Mouse (Mus musculus) midbrain, embryonic 10.5 days (tissue): ENCODE measurements around the gene Gse1. TPM values are rescaled to one million over a fixed set of nuclear protein-coding genes. Genes with fewer than 3 reads are reported as not detected.

Experiments used
- DNase-seq: peaks from one replicate; pipeline ENCODE4 v3.0.0-alpha.2; 2017; ENCODE audit warnings: low spot score
- H3K27ac ChIP-seq: fragments of 300-500 bp; sonication (generic); replicated peaks from 2 replicates; pipeline ENCODE4 v1.5.1; 2016; ENCODE audit warnings: mild to moderate bottlenecking
- H3K27me3 ChIP-seq: fragments of 300-500 bp; sonication (generic); 2 replicates; pipeline ENCODE4 v1.6.1; 2016; ENCODE audit warnings: low read depth, mild to moderate bottlenecking; ENCODE audit not compliant: poor library complexity, severe bottlenecking
- H3K36me3 ChIP-seq: fragments of 300-500 bp; sonication (generic); 2 replicates; pipeline ENCODE4 v1.6.1; 2016; ENCODE audit warnings: mild to moderate bottlenecking, moderate library complexity
- H3K4me1 ChIP-seq: fragments of 300-500 bp; sonication (generic); 2 replicates; pipeline ENCODE4 v1.6.1; 2016
- H3K4me3 ChIP-seq: fragments of 300-500 bp; sonication (generic); 2 replicates; pipeline ENCODE4 v1.5.1; 2016; ENCODE audit warnings: mild to moderate bottlenecking, moderate library complexity
- H3K9me3 ChIP-seq: fragments of 300-500 bp; sonication (generic); replicated peaks from 2 replicates; pipeline ENCODE4 v1.6.1; 2016; ENCODE audit warnings: mild to moderate bottlenecking
- WGBS: fragments of 180-500 bp; shearing (Covaris S2); methylation state at CpG from one replicate; pipeline ENCODE4 v1.1.7; 2016; 5-methylcytosine and 5-hydroxymethylcytosine counted together
- polyA plus RNA-seq: library from polyadenylated mRNA; unstranded; fragments of >200 nt; fragmentation: Nextera tagmentation; extraction: Ambion mirVana; gene quantifications from 2 replicates; pipeline ENCODE4 v1.2.1, GENCODE M21; 2016

Gene Gse1
- polyA plus RNA-seq, 1 experiment from 2014 or later: 12.7 TPM

DNA sequence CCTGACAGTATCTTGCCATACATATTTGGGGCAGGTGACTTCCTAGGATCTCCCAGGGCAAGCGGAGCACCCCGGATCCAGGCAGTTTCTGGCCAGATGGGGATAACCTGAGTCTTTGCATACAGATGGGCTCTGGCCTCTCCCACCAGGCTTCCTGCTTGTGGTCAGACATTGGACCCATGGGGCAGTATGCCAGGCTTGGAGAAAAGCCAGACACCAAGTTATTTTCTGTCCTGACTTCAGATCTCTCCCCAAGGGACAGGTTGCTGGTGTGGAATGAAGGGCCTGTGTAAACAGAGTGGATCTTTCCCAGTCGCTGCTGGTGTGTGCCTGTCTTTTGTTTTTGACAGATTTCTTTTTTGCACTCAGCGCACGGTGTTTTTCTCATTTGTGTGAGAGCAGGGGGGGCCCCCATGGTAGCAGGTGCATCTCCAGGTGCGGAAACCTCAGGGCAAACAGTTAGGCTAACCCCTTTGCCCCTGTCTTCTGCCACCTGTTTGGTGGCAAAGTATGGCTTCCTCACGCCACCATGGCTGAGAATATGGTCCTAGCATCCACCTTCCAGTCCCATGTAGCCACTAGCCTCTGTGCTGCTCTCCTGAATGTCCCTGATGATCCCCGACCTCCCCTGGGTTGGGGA, 315.3 kb downstream of the Gse1 start:
- DNase-seq: no peak
- peak overlapping the region; percentile 23; the same call in 1 of the 2 replicates for H3K4me3 ChIP-seq
- peaks cover 42% of the 10 kb centered on the region for H3K27me3 ChIP-seq
- H3K4me1 ChIP-seq: peaks cover 99% of the 10 kb centered on the region
- no peaks in the 10 kb centered on the region for H3K9me3 ChIP-seq
- H3K27ac ChIP-seq: peak overlapping the region; percentile 70
- no peaks in the 10 kb centered on the region for H3K36me3 ChIP-seq
- 72% methylated on average over 8 of the region's 8 CpGs for WGBS

DNA sequence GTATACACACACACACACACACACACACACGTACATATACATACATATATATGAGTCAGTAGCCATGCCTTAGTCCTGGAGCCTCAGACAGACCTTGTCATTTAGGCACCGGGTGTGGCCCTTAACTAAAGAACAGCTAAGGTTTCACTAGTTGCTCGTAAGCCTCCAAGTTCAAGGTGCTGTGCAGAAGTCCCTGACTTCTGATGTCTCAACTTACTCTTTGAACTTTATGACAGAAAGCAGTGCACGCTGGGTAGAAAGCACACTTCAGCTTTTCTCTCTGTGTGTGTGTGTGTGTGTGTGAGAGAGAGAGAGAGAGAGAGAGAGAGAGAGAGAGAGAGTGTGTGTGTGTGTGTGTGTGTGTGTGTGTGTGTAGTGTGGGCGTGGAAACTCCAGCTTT, 315.9 kb downstream of the Gse1 start:
- Histone ChIP-seq H3K27ac (no peak overlapping the region), H3K4me1 (peaks cover 99% of the 10 kb centered on the region)

GRCm38 (mm10) chr8:120547562-120547961, 319.3 kb downstream of the Gse1 start:
- no peak for DNase-seq
- H3K36me3 ChIP-seq: no peaks in the 10 kb centered on the region
- H3K4me3 ChIP-seq: no peak overlapping the region
- peaks cover 100% of the 10 kb centered on the region for H3K4me1 ChIP-seq
- 74% methylated on average over 9 of the region's 9 CpGs for WGBS
- H3K27me3 ChIP-seq: peaks cover 36% of the 10 kb centered on the region; the same call in 1 of the 2 replicates
- H3K9me3 ChIP-seq: no peaks in the 10 kb centered on the region
- peak overlapping the region; percentile 83; the same call in 1 of the 2 replicates for H3K27ac ChIP-seq

More for the DNA sequence above, 315.9 kb downstream of the Gse1 start:
- no peaks in the 10 kb centered on the region for H3K9me3 ChIP-seq
- 93% methylated on average over 5 of the region's 5 CpGs for WGBS
- DNase-seq: no peak
- H3K27me3 ChIP-seq: peaks cover 43% of the 10 kb centered on the region
- H3K36me3 ChIP-seq: no peaks in the 10 kb centered on the region
- H3K4me3 ChIP-seq: no peak overlapping the region

- Histone ChIP-seq H3K27me3 (peaks cover 32% of the 10 kb centered on the region; the same call in 1 of the 2 replicates), H3K36me3 (peaks cover 6% of the 10 kb centered on the region; the same call in 1 of the 2 replicates), H3K27ac (peak overlapping the region; percentile 83), H3K9me3 (no peaks in the 10 kb centered on the region), H3K4me3 (no peak overlapping the region; the same call in 1 of the 2 replicates), H3K4me1 (peaks cover 100% of the 10 kb centered on the region)
- DNase-seq: no peak
- WGBS: 64% methylated on average over 16 of the region's 16 CpGs
Observed at GRCm38 (mm10) chr8:120548313-120548761, 320.1 kb downstream of the Gse1 start.

GRCm38 (mm10) chr8:120549321-120549921, 321.2 kb downstream of the Gse1 start:
- no peaks in the 10 kb centered on the region for H3K9me3 ChIP-seq
- H3K27me3 ChIP-seq: peaks cover 32% of the 10 kb centered on the region; the same call in 1 of the 2 replicates
- WGBS: 16% methylated on average over 25 of the region's 25 CpGs

GRCm38 (mm10) chr8:120549922-120550321, 321.7 kb downstream of the Gse1 start:
- WGBS: 16% methylated on average over 11 of the region's 11 CpGs
- peaks cover 100% of the 10 kb centered on the region for H3K4me1 ChIP-seq
- H3K4me3 ChIP-seq: peak overlapping the region; percentile 42
- no peaks in the 10 kb centered on the region for H3K9me3 ChIP-seq
- peak overlapping the region; percentile 83 for H3K27ac ChIP-seq
- peaks cover 32% of the 10 kb centered on the region; the same call in 1 of the 2 replicates for H3K27me3 ChIP-seq
- H3K36me3 ChIP-seq: peaks cover 22% of the 10 kb centered on the region
- DNase-seq: no peak

More at GRCm38 (mm10) chr8:120549321-120549921, 321.2 kb downstream of the Gse1 start:
- Histone ChIP-seq H3K36me3 (peaks cover 17% of the 10 kb centered on the region), H3K4me1 (peaks cover 100% of the 10 kb centered on the region), H3K27ac (peak overlapping the region; percentile 83), H3K4me3 (peak overlapping the region; percentile 42)
- DNase-seq: peak; percentile 75

GRCm38 (mm10) chr8:120550430-120550829, 322.2 kb downstream of the Gse1 start:
- peaks cover 27% of the 10 kb centered on the region for H3K36me3 ChIP-seq
- DNase-seq: no peak
- H3K27me3 ChIP-seq: peaks cover 32% of the 10 kb centered on the region; the same call in 1 of the 2 replicates
- H3K9me3 ChIP-seq: no peaks in the 10 kb centered on the region
- H3K4me3 ChIP-seq: peak overlapping the region; percentile 42; the same call in 1 of the 2 replicates
- WGBS: 31% methylated on average over 12 of the region's 12 CpGs
- peak overlapping the region; percentile 83 for H3K27ac ChIP-seq
- H3K4me1 ChIP-seq: peaks cover 100% of the 10 kb centered on the region

- no peak for DNase-seq
- Histone ChIP-seq H3K27ac (peak overlapping the region; percentile 83), H3K27me3 (peaks cover 32% of the 10 kb centered on the region; the same call in 1 of the 2 replicates), H3K36me3 (peaks cover 33% of the 10 kb centered on the region), H3K9me3 (no peaks in the 10 kb centered on the region), H3K4me1 (peaks cover 100% of the 10 kb centered on the region), H3K4me3 (no peak overlapping the region)
- 84% methylated on average over 11 of the region's 11 CpGs for WGBS
Observed at GRCm38 (mm10) chr8:120550937-120551676, 322.9 kb downstream of the Gse1 start.

DNA sequence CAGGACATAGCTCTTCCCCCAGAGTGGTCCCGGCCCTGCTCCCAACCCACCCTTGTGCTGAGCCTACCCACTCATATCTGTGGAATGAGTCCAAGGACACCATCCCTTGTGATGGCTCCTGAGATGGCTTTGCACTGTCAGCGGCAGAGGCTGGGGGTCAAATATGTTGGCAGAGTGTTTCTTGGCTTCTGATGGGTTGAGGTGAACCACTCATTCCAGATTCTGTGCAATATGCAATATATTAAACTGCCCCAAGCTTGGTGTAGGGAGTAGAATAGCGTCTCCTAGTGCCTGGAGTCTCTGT, 323.4 kb downstream of the Gse1 start:
- Histone ChIP-seq H3K4me1 (peaks cover 100% of the 10 kb centered on the region), H3K4me3 (no peak overlapping the region), H3K9me3 (no peaks in the 10 kb centered on the region), H3K27me3 (peaks cover 32% of the 10 kb centered on the region; the same call in 1 of the 2 replicates), H3K27ac (peak overlapping the region; percentile 83; the same call in 1 of the 2 replicates), H3K36me3 (peaks cover 37% of the 10 kb centered on the region)
- DNase-seq: no peak
- WGBS: 90% methylated on average over 3 of the region's 3 CpGs

- no peak overlapping the region for H3K4me3 ChIP-seq
- H3K27ac ChIP-seq: peak overlapping the region; percentile 50; the same call in 1 of the 2 replicates
- H3K9me3 ChIP-seq: no peaks in the 10 kb centered on the region
- peaks cover 40% of the 10 kb centered on the region for H3K36me3 ChIP-seq
- H3K4me1 ChIP-seq: peaks cover 100% of the 10 kb centered on the region
- no peak for DNase-seq
- peaks cover 26% of the 10 kb centered on the region; the same call in 1 of the 2 replicates for H3K27me3 ChIP-seq
- WGBS: 91% methylated on average over 11 of the region's 11 CpGs
Observed at GRCm38 (mm10) chr8:120552509-120552908, 324.3 kb downstream of the Gse1 start.

GRCm38 (mm10) chr8:120553441-120554123, 325.3 kb downstream of the Gse1 start:
- 90% methylated on average over 24 of the region's 24 CpGs for WGBS
- DNase-seq: no peak
- H3K27ac ChIP-seq: peak overlapping the region; percentile 50; the same call in 1 of the 2 replicates
- no peaks in the 10 kb centered on the region for H3K9me3 ChIP-seq
- no peak overlapping the region for H3K4me3 ChIP-seq
- peaks cover 49% of the 10 kb centered on the region for H3K36me3 ChIP-seq
- peaks cover 100% of the 10 kb centered on the region for H3K4me1 ChIP-seq
- H3K27me3 ChIP-seq: peaks cover 19% of the 10 kb centered on the region; the same call in 1 of the 2 replicates
